Mouse (Mus musculus): ENCODE results near the gene Arhgef2. TPM values are rescaled to one million over a fixed set of nuclear protein-coding genes. Genes with fewer than 3 reads are reported as not detected.

Arhgef2 gene
- 74.7 TPM for polyA plus RNA-seq (2017; shearing (Covaris generic))

GRCm38 (mm10) chr3:88605666-88606065, at the start of gene Arhgef2:
Gene Arhgef2 (plus strand): TSS chr3:88605966.

GRCm38 (mm10) chr3:88575540-88575939, 30.2 kb upstream of the Arhgef2 start, which contains the start of gene Ssr2:
Gene Ssr2 (plus strand): TSS chr3:88575876.

GRCm38 (mm10) chr3:88652846-88653515, 47.2 kb downstream of the Arhgef2 start, which contains the start of gene Rxfp4:
Gene Rxfp4 (minus strand): TSS chr3:88653142.

GRCm38 (mm10) chr3:88684980-88685941, 79.5 kb downstream of the Arhgef2 start, which contains the start of gene Khdc4:
Gene Khdc4 (plus strand): TSS chr3:88685803.

Other genes starting within 250 kb of the Arhgef2 start
- gene Paqr6, start 241.4 kb upstream of the Arhgef2 start, polyA plus RNA-seq (2017; shearing (Covaris generic)) = not detected
- not detected for gene Bglap3, start 233.2 kb upstream of the Arhgef2 start, polyA plus RNA-seq (2017; shearing (Covaris generic))
- gene Bglap2, start 227.3 kb upstream of the Arhgef2 start, polyA plus RNA-seq (2017; shearing (Covaris generic)) = not detected
- not detected for gene Bglap, start 221.5 kb upstream of the Arhgef2 start, polyA plus RNA-seq (2017; shearing (Covaris generic))
- 33.5 TPM for gene Pmf1, start 195.6 kb upstream of the Arhgef2 start, polyA plus RNA-seq (2017; shearing (Covaris generic))
- gene Slc25a44, start 180.8 kb upstream of the Arhgef2 start, polyA plus RNA-seq (2017; shearing (Covaris generic)) = 12.7 TPM
- 109 TPM for gene Sema4a, start 144.8 kb upstream of the Arhgef2 start, polyA plus RNA-seq (2017; shearing (Covaris generic))
- gene Lmna, start 96.0 kb upstream of the Arhgef2 start, polyA plus RNA-seq (2017; shearing (Covaris generic)) = 125 TPM
- gene Mex3a, start 73.6 kb upstream of the Arhgef2 start, polyA plus RNA-seq (2017; shearing (Covaris generic)) = not detected
- gene Rab25, start 57.7 kb upstream of the Arhgef2 start, polyA plus RNA-seq (2017; shearing (Covaris generic)) = not detected
- 114 TPM for gene Lamtor2, start 52.9 kb upstream of the Arhgef2 start, polyA plus RNA-seq (2017; shearing (Covaris generic))
- gene Ubqln4, start 52.2 kb upstream of the Arhgef2 start, polyA plus RNA-seq (2017; shearing (Covaris generic)) = 31.1 TPM
- 56.5 TPM for gene Ssr2, start 30.1 kb upstream of the Arhgef2 start, polyA plus RNA-seq (2017; shearing (Covaris generic))
- not detected for gene Rxfp4, start 47.2 kb downstream of the Arhgef2 start, polyA plus RNA-seq (2017; shearing (Covaris generic))
- 149 TPM for gene Khdc4, start 79.8 kb downstream of the Arhgef2 start, polyA plus RNA-seq (2017; shearing (Covaris generic))
- gene Rit1, start 110.9 kb downstream of the Arhgef2 start, polyA plus RNA-seq (2017; shearing (Covaris generic)) = 23.7 TPM
- gene Syt11, start 169.2 kb downstream of the Arhgef2 start, polyA plus RNA-seq (2017; shearing (Covaris generic)) = 35.6 TPM
- 22.0 TPM for gene Gon4l, start 229.3 kb downstream of the Arhgef2 start, polyA plus RNA-seq (2017; shearing (Covaris generic))